Mouse (Mus musculus) B cell, adult 2 months (primary cell): ENCODE data around the gene Mucl2.
"Not testable (repeated sequence)": the region's sequence is repeated elsewhere in the genome, so short reads cannot be mapped to it uniquely, and the experiment has no call there.

Experiments used
- DNase-seq, 2 experiments: peaks; one replicate each; pipeline ENCODE4 v3.0.0; 2022

Gene Mucl2

GRCm38 (mm10) chr15:103899212-103899611 is at the start of gene Mucl2:
TSS of gene Mucl2 (minus strand) at chr15:103899312.
- no peak for DNase-seq

DNA sequence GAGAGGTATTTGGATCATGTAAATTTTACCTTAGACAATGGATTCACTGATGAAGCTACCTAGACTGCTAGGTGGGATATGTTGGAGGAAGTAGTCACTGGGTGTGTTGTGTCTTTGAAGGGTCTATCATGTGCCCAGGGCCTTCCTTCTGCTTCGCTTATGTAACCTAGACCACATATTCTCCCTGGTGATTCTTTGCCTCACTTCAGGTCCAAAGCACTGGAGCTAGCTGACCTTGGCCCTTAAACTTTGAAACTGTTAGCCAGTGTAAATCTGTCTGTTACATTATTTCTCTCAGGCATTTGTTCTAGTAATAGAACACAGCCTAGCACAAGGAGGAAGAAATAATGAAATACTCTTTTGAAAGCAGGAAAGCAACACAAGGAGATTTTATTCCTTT is 13.9 kb upstream of the Mucl2 start:
- DNase-seq: not testable (repeated sequence)
